Mouse (Mus musculus) kidney, adult 2 months (tissue): ENCODE measurements around the gene Rhod.

Experiments
- CTCF ChIP-seq: fragments of 200-500 bp; conservative IDR thresholded peaks from 2 replicates; pipeline ENCODE4 v1.5.1; 2011; ENCODE audit warnings: low read depth, mild to moderate bottlenecking, control low read depth, low read length, moderate library complexity, mixed read lengths; ENCODE audit not compliant: insufficient read depth, insufficient read length
- POLR2A ChIP-seq: fragments of 200-500 bp; IDR thresholded peaks from one replicate; pipeline ENCODE4 v1.6.1; 2011; ENCODE audit warnings: low read depth, low read length, control low read depth

GRCm38 (mm10) chr19:4420153-4420910 lies 18.9 kb downstream of the Rhod start:
- no peak for TF ChIP-seq POLR2A
- TF ChIP-seq CTCF = no peak
